Mouse (Mus musculus) liver, adult 2 months (tissue): ENCODE measurements around the gene Gpr45. TPM values are rescaled to one million over a fixed set of nuclear protein-coding genes. Genes with fewer than 3 reads are reported as not detected.

ENCODE experiments used
- DNase-seq: peaks from one replicate; pipeline ENCODE4 v3.0.0-alpha.2; 2011; ENCODE audit warnings: low read depth, low spot score; ENCODE audit errors: extremely low read depth
- H3K27ac ChIP-seq: fragments of 200-500 bp; replicated peaks from 2 replicates; pipeline ENCODE4 v1.5.1; 2012; ENCODE audit warnings: low read depth, mild to moderate bottlenecking, control low read depth, inconsistent platforms, low read length; ENCODE audit not compliant: insufficient read depth
- H3K27me3 ChIP-seq: fragments of 200-500 bp; 2 replicates; pipeline ENCODE4 v1.6.1; 2012; ENCODE audit warnings: mild to moderate bottlenecking, moderate library complexity, low read length, inconsistent platforms; ENCODE audit not compliant: control insufficient read depth, insufficient read depth
- H3K36me3 ChIP-seq: fragments of 200-500 bp; 2 replicates; pipeline ENCODE4 v1.6.1; 2012; ENCODE audit warnings: low read length, inconsistent platforms; ENCODE audit not compliant: control insufficient read depth, insufficient read depth
- H3K4me1 ChIP-seq: fragments of 200-500 bp; 2 replicates; pipeline ENCODE4 v1.6.1; 2011; ENCODE audit warnings: low read length; ENCODE audit not compliant: control insufficient read depth, insufficient read depth
- H3K4me3 ChIP-seq: fragments of 200-500 bp; 2 replicates; pipeline ENCODE4 v1.5.1; 2011; ENCODE audit warnings: low read depth, mild to moderate bottlenecking, control low read depth, low read length, moderate library complexity; ENCODE audit not compliant: insufficient read depth
- H3K79me2 ChIP-seq: fragments of 200-500 bp; 2 replicates; pipeline ENCODE4 v1.6.1; 2012; ENCODE audit warnings: inconsistent platforms, mild to moderate bottlenecking, low read length, moderate library complexity; ENCODE audit not compliant: control insufficient read depth, insufficient read depth
- H3K9ac ChIP-seq: fragments of 200-500 bp; 2 replicates; pipeline ENCODE4 v1.6.1; 2012; ENCODE audit warnings: low read depth, mild to moderate bottlenecking, control low read depth, inconsistent platforms, low read length
- CTCF ChIP-seq: fragments of 200-500 bp; IDR thresholded peaks from 2 replicates; pipeline ENCODE4 v1.5.1; 2011; ENCODE audit warnings: low read depth, low read length, control low read depth
- POLR2A ChIP-seq: fragments of 200-500 bp; IDR thresholded peaks from 2 replicates; pipeline ENCODE4 v1.6.1; 2011; ENCODE audit warnings: low read length, control low read depth; ENCODE audit not compliant: insufficient read depth; ENCODE audit errors: extremely low read depth
- WGBS: fragments of 180-500 bp; shearing (Covaris S2); methylation state at CpG from one replicate; pipeline ENCODE4 v1.1.7; 2018; 5-methylcytosine and 5-hydroxymethylcytosine counted together
- polyA plus RNA-seq: library from polyadenylated mRNA; depleted of rRNA; stranded (reverse); fragments of >200 nt; gene quantifications from 2 replicates; pipeline ENCODE4 v1.2.3, GENCODE M21; 2012; rRNA removed
- total RNA-seq: library from RNA; depleted of rRNA; stranded (reverse); fragments of >200 nt; gene quantifications from 2 replicates; pipeline ENCODE4 v1.2.3, GENCODE M21; 2014; rRNA removed

The Gpr45 gene
- total and polyA plus RNA-seq, 2 experiments = not detected

- Histone ChIP-seq H3K36me3 (peaks cover 24% of the 10 kb centered on the region), H3K9ac (no peak overlapping the region), H3K4me1 (no peaks in the 10 kb centered on the region; the same call in 1 of the 2 replicates), H3K27ac (no peak overlapping the region), H3K27me3 (no peaks in the 10 kb centered on the region), H3K79me2 (peaks cover 14% of the 10 kb centered on the region), H3K4me3 (no peak overlapping the region)
- DNase-seq = no peak
- 97% methylated on average over 2 of the region's 2 CpGs for WGBS
- TF ChIP-seq CTCF = no peak
- TF ChIP-seq POLR2A = no peak
These were observed 122.1 kb downstream of the Gpr45 start for GRCm38 (mm10) chr1:43074791-43075190.

- Histone ChIP-seq H3K27ac (no peak overlapping the region), H3K4me1 (no peaks in the 10 kb centered on the region; the same call in 1 of the 2 replicates), H3K79me2 (peaks cover 16% of the 10 kb centered on the region), H3K9ac (no peak overlapping the region), H3K36me3 (peaks cover 10% of the 10 kb centered on the region), H3K4me3 (no peak overlapping the region), H3K27me3 (no peaks in the 10 kb centered on the region)
- TF ChIP-seq CTCF = no peak
- TF ChIP-seq POLR2A = no peak
- no peak for DNase-seq
- WGBS = 83% methylated on average over 2 of the region's 2 CpGs
These were observed 125.5 kb downstream of the Gpr45 start for GRCm38 (mm10) chr1:43078124-43078523.

- no peak for DNase-seq
- H3K79me2 ChIP-seq = peaks cover 35% of the 10 kb centered on the region; the same call in 1 of the 2 replicates
- no peak overlapping the region for H3K9ac ChIP-seq
- H3K27me3 ChIP-seq = no peaks in the 10 kb centered on the region
- no peak overlapping the region for H3K27ac ChIP-seq
- H3K4me3 ChIP-seq = no peak overlapping the region
- 74% methylated on average over 5 of the region's 5 CpGs for WGBS
- no peak for TF ChIP-seq CTCF
- TF ChIP-seq POLR2A = no peak
- H3K36me3 ChIP-seq = no peaks in the 10 kb centered on the region
- no peaks in the 10 kb centered on the region; the same call in 1 of the 2 replicates for H3K4me1 ChIP-seq
These were observed 130.3 kb downstream of the Gpr45 start for GRCm38 (mm10) chr1:43082946-43083345.

Other genes starting within 250 kb of the Gpr45 start
- 29.3 and 31.0 TPM in 2 replicates for gene Mrps9, start 101.6 kb upstream of the Gpr45 start, total RNA-seq
- 13.6 and 16.4 TPM in 2 replicates for gene Mrps9, start 101.6 kb upstream of the Gpr45 start, polyA plus RNA-seq
- 11.0 and 14.2 TPM in 2 replicates for gene Tgfbrap1, start 145.8 kb downstream of the Gpr45 start, total RNA-seq
- gene Tgfbrap1, start 145.8 kb downstream of the Gpr45 start, polyA plus RNA-seq = 15.8 and 17.2 TPM in 2 replicates
- 7.9 and 8.0 TPM in 2 replicates for gene AI597479, start 145.8 kb downstream of the Gpr45 start, total RNA-seq
- gene AI597479, start 145.8 kb downstream of the Gpr45 start, polyA plus RNA-seq = 2.6 and 2.8 TPM in 2 replicates
- gene Fhl2, start 244.1 kb downstream of the Gpr45 start, total RNA-seq = 0.28 and 0.47 TPM in 2 replicates
- 0.39 and 0.71 TPM in 2 replicates for gene Fhl2, start 244.1 kb downstream of the Gpr45 start, polyA plus RNA-seq